Mouse (Mus musculus) fibroblast of lung, adult 2 months (primary cell): ENCODE data around the gene Hmgb4.

Experiments used
- DNase-seq: peaks from one replicate; pipeline ENCODE4 v3.0.0-alpha.2; 2011; ENCODE audit warnings: low read depth

The Hmgb4 gene

DNA sequence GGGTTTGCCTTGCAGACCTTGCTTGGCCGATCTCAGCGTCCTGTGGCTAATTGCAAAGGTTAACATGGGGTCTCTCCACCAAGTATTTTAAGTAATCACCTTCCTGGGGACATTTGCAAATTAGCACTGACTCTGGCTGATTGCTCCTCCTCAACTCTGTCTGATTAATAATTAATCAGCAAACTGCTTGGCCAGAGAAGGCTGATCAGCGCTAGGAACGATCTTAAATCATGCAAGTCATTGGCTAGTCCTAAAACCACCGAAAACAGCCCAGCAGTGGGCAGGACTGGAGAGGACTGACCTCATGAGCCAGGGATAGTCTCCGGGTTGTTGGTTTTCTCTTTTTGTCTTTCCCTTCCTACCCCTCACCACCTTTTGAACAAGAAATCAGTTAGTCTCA lies 36.3 kb downstream of the Hmgb4 start:
- DNase-seq = no peak

DNA sequence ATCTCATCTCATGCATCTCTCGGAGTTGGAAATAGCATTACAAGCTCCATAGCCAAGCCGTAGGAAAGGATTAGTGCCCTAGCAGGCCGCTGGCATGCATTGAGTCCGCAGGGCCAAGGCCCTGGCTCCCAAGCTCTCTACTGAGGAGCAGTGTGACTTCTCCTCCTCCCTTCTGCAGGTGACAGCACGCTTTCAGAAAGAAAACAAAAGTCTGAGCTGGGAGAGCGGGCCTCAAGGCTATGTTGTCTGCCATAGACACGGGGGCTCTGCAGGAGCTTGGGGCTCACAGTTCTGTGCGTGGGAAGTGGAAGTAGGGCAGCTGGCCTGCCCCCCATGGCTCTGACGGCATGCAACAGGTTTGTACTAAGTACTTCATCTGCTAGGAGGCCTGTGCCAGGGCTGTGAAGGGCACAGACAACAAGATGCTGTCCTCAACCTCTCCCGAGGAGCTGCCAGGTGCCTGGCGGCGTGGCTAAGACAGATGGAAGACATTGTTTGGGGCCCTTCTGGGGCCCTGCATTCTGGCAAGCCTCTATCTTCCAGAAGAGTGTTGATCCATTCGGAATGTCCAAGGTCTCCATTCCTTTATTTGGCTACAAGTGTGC lies 42.7 kb downstream of the Hmgb4 start:
- DNase-seq = no peak
